Mouse (Mus musculus): ENCODE results near the gene Aldh1l1.

DNA sequence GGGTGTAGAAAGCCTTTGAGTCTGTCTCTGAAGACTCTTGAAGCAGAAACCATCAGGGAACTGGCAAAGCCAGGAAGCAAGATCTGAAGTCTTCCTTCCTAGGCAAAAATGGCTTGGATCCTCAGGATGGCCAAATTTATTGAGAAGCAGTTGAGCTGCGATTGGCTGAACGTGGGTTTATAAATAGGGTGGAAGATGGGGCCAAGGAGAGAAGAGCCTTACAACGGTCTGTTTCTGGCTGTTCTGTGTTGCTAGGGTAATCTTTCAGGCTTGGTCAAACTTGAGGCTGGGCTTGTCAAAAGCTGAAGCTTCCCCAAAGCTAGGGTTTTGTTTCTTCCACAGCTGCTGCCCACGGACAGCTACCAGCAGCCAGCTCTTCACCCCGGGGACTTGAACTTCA is 1.4 kb upstream of the Aldh1l1 start:
- TF ChIP-seq POLR2A (IDR thresholded peaks at IDR 0.05; ENCODE audit: low read depth, low read length) (no peak), CTCF (IDR thresholded peaks at IDR 0.05; ENCODE audit: borderline replicate concordance, insufficient read depth, low read length) (no peak)
